Mouse (Mus musculus): ENCODE results near the gene Fam168b. TPM values are rescaled to one million over a fixed set of nuclear protein-coding genes. Genes with fewer than 3 reads are reported as not detected.

The Fam168b gene
- polyA plus RNA-seq, 1 experiment from 2014 or later: 93.5 TPM

GRCm38 (mm10) chr1:34868391-34868790, 25.5 kb upstream of the Fam168b start:
- no peak overlapping the region for H3K9ac ChIP-seq (ENCODE audit: low read length)
- no peaks in the 10 kb centered on the region for H3K4me1 ChIP-seq (ENCODE audit: control insufficient read depth, insufficient read depth, low read length)
- no peaks in the 10 kb centered on the region for H3K9me3 ChIP-seq (ENCODE audit: control insufficient read depth, low read length)
- no peaks in the 10 kb centered on the region for H3K27me3 ChIP-seq (ENCODE audit: control insufficient read depth, insufficient read depth, low read length)
- WGBS: 86% methylated on average over 8 of the region's 8 CpGs
- H3K4me3 ChIP-seq (ENCODE audit: low read depth, low read length): no peak overlapping the region
- H3K36me3 ChIP-seq (ENCODE audit: control insufficient read depth, insufficient read depth, low read length): no peaks in the 10 kb centered on the region
- H3K4me2 ChIP-seq (ENCODE audit: low read depth, severe bottlenecking): no peak overlapping the region
- no peak for DNase-seq (ENCODE audit: low spot score)
- no peak overlapping the region for H3K27ac ChIP-seq (replicated peaks; ENCODE audit: low read depth, low read length)
- no peak for ATAC-seq (ENCODE audit: insufficient number of reproducible peaks, low FRiP score, low TSS enrichment, low read depth)

- DNase-seq (ENCODE audit: low spot score) (no peak), ATAC-seq (ENCODE audit: insufficient number of reproducible peaks, low FRiP score, low TSS enrichment, low read depth) (no peak)
- WGBS: 92% methylated on average over 5 of the region's 5 CpGs
- Histone ChIP-seq H3K4me1 (ENCODE audit: control insufficient read depth, insufficient read depth, low read length) (no peaks in the 10 kb centered on the region), H3K27me3 (ENCODE audit: control insufficient read depth, insufficient read depth, low read length) (no peaks in the 10 kb centered on the region), H3K4me3 (ENCODE audit: low read depth, low read length) (no peak overlapping the region), H3K4me2 (ENCODE audit: low read depth, severe bottlenecking) (no peak overlapping the region), H3K9me3 (ENCODE audit: control insufficient read depth, low read length) (no peaks in the 10 kb centered on the region), H3K27ac (replicated peaks; ENCODE audit: low read depth, low read length) (no peak overlapping the region), H3K36me3 (ENCODE audit: control insufficient read depth, insufficient read depth, low read length) (no peaks in the 10 kb centered on the region), H3K9ac (ENCODE audit: low read length) (no peak overlapping the region)
Observed at GRCm38 (mm10) chr1:34867574-34867955, 24.7 kb upstream of the Fam168b start.

GRCm38 (mm10) chr1:34866815-34867573, 24.1 kb upstream of the Fam168b start:
- no peaks in the 10 kb centered on the region for H3K36me3 ChIP-seq (ENCODE audit: control insufficient read depth, insufficient read depth, low read length)
- H3K4me2 ChIP-seq (ENCODE audit: low read depth, severe bottlenecking): no peak overlapping the region
- ATAC-seq (ENCODE audit: insufficient number of reproducible peaks, low FRiP score, low TSS enrichment, low read depth) (peak; percentile 17; the same call in 1 of the 2 replicates), DNase-seq (ENCODE audit: low spot score) (peak; percentile 94)
- no peak overlapping the region for H3K27ac ChIP-seq (replicated peaks; ENCODE audit: low read depth, low read length)
- 56% methylated on average over 10 of the region's 10 CpGs for WGBS
- no peak overlapping the region for H3K4me3 ChIP-seq (ENCODE audit: low read depth, low read length)
- H3K27me3 ChIP-seq (ENCODE audit: control insufficient read depth, insufficient read depth, low read length): no peaks in the 10 kb centered on the region
- H3K9me3 ChIP-seq (ENCODE audit: control insufficient read depth, low read length): no peaks in the 10 kb centered on the region
- no peak overlapping the region for H3K9ac ChIP-seq (ENCODE audit: low read length)
- no peaks in the 10 kb centered on the region for H3K4me1 ChIP-seq (ENCODE audit: control insufficient read depth, insufficient read depth, low read length)

- no peak for ATAC-seq (ENCODE audit: insufficient number of reproducible peaks, low FRiP score, low TSS enrichment, low read depth)
Observed at GRCm38 (mm10) chr1:34865866-34866265, 23.0 kb upstream of the Fam168b start.

GRCm38 (mm10) chr1:34864243-34864642, 21.4 kb upstream of the Fam168b start:
- H3K9ac ChIP-seq (ENCODE audit: low read length): no peak overlapping the region
- ATAC-seq (ENCODE audit: insufficient number of reproducible peaks, low FRiP score, low TSS enrichment, low read depth) (no peak), DNase-seq (ENCODE audit: low spot score) (no peak)
- H3K9me3 ChIP-seq (ENCODE audit: control insufficient read depth, low read length): no peaks in the 10 kb centered on the region
- H3K4me2 ChIP-seq (ENCODE audit: low read depth, severe bottlenecking): no peak overlapping the region
- no peaks in the 10 kb centered on the region for H3K4me1 ChIP-seq (ENCODE audit: control insufficient read depth, insufficient read depth, low read length)
- no peaks in the 10 kb centered on the region for H3K36me3 ChIP-seq (ENCODE audit: control insufficient read depth, insufficient read depth, low read length)
- H3K27me3 ChIP-seq (ENCODE audit: control insufficient read depth, insufficient read depth, low read length): no peaks in the 10 kb centered on the region
- 90% methylated on average over 7 of the region's 7 CpGs for WGBS
- no peak overlapping the region for H3K27ac ChIP-seq (replicated peaks; ENCODE audit: low read depth, low read length)
- H3K4me3 ChIP-seq (ENCODE audit: low read depth, low read length): no peak overlapping the region

More at GRCm38 (mm10) chr1:34865866-34866265, 23.0 kb upstream of the Fam168b start:
- no peak overlapping the region for H3K27ac ChIP-seq (replicated peaks; ENCODE audit: low read depth, low read length)
- WGBS: 94% methylated on average over 9 of the region's 9 CpGs
- no peaks in the 10 kb centered on the region for H3K9me3 ChIP-seq (ENCODE audit: control insufficient read depth, low read length)
- no peak for DNase-seq (ENCODE audit: low spot score)
- H3K36me3 ChIP-seq (ENCODE audit: control insufficient read depth, insufficient read depth, low read length): no peaks in the 10 kb centered on the region
- H3K4me1 ChIP-seq (ENCODE audit: control insufficient read depth, insufficient read depth, low read length): no peaks in the 10 kb centered on the region
- no peak overlapping the region for H3K9ac ChIP-seq (ENCODE audit: low read length)
- H3K27me3 ChIP-seq (ENCODE audit: control insufficient read depth, insufficient read depth, low read length): no peaks in the 10 kb centered on the region
- H3K4me3 ChIP-seq (ENCODE audit: low read depth, low read length): no peak overlapping the region
- no peak overlapping the region for H3K4me2 ChIP-seq (ENCODE audit: low read depth, severe bottlenecking)

GRCm38 (mm10) chr1:34863323-34863722, 20.5 kb upstream of the Fam168b start:
- H3K4me3 ChIP-seq (ENCODE audit: low read depth, low read length): no peak overlapping the region
- H3K4me1 ChIP-seq (ENCODE audit: control insufficient read depth, insufficient read depth, low read length): no peaks in the 10 kb centered on the region
- H3K27ac ChIP-seq (replicated peaks; ENCODE audit: low read depth, low read length): no peak overlapping the region
- WGBS: 91% methylated on average over 7 of the region's 7 CpGs
- no peak overlapping the region for H3K4me2 ChIP-seq (ENCODE audit: low read depth, severe bottlenecking)
- no peaks in the 10 kb centered on the region for H3K36me3 ChIP-seq (ENCODE audit: control insufficient read depth, insufficient read depth, low read length)
- DNase-seq (ENCODE audit: low spot score) (no peak), ATAC-seq (ENCODE audit: insufficient number of reproducible peaks, low FRiP score, low TSS enrichment, low read depth) (no peak)
- no peaks in the 10 kb centered on the region for H3K9me3 ChIP-seq (ENCODE audit: control insufficient read depth, low read length)
- H3K27me3 ChIP-seq (ENCODE audit: control insufficient read depth, insufficient read depth, low read length): no peaks in the 10 kb centered on the region
- no peak overlapping the region for H3K9ac ChIP-seq (ENCODE audit: low read length)

- Histone ChIP-seq H3K9me3 (ENCODE audit: control insufficient read depth, low read length) (no peaks in the 10 kb centered on the region), H3K27me3 (ENCODE audit: control insufficient read depth, insufficient read depth, low read length) (no peaks in the 10 kb centered on the region), H3K27ac (replicated peaks; ENCODE audit: low read depth, low read length) (no peak overlapping the region), H3K4me2 (ENCODE audit: low read depth, severe bottlenecking) (no peak overlapping the region), H3K4me1 (ENCODE audit: control insufficient read depth, insufficient read depth, low read length) (no peaks in the 10 kb centered on the region), H3K36me3 (ENCODE audit: control insufficient read depth, insufficient read depth, low read length) (no peaks in the 10 kb centered on the region), H3K9ac (ENCODE audit: low read length) (no peak overlapping the region), H3K4me3 (ENCODE audit: low read depth, low read length) (no peak overlapping the region)
- DNase-seq (ENCODE audit: low spot score) (no peak), ATAC-seq (ENCODE audit: insufficient number of reproducible peaks, low FRiP score, low TSS enrichment, low read depth) (no peak)
- 94% methylated on average over 13 of the region's 13 CpGs for WGBS
Observed at GRCm38 (mm10) chr1:34862877-34863276, 20.0 kb upstream of the Fam168b start.

GRCm38 (mm10) chr1:34860205-34860604, 17.3 kb upstream of the Fam168b start:
- WGBS: 88% methylated on average over 7 of the region's 7 CpGs
- ATAC-seq (ENCODE audit: insufficient number of reproducible peaks, low FRiP score, low TSS enrichment, low read depth) (no peak), DNase-seq (ENCODE audit: low spot score) (no peak)
- H3K36me3 ChIP-seq (ENCODE audit: control insufficient read depth, insufficient read depth, low read length): no peaks in the 10 kb centered on the region
- no peak overlapping the region for H3K27ac ChIP-seq (replicated peaks; ENCODE audit: low read depth, low read length)
- H3K4me1 ChIP-seq (ENCODE audit: control insufficient read depth, insufficient read depth, low read length): no peaks in the 10 kb centered on the region
- no peak overlapping the region for H3K9ac ChIP-seq (ENCODE audit: low read length)
- H3K4me2 ChIP-seq (ENCODE audit: low read depth, severe bottlenecking): no peak overlapping the region
- no peak overlapping the region for H3K4me3 ChIP-seq (ENCODE audit: low read depth, low read length)
- no peaks in the 10 kb centered on the region for H3K9me3 ChIP-seq (ENCODE audit: control insufficient read depth, low read length)
- H3K27me3 ChIP-seq (ENCODE audit: control insufficient read depth, insufficient read depth, low read length): no peaks in the 10 kb centered on the region

GRCm38 (mm10) chr1:34859761-34860160, 16.9 kb upstream of the Fam168b start:
- H3K27me3 ChIP-seq (ENCODE audit: control insufficient read depth, insufficient read depth, low read length): no peaks in the 10 kb centered on the region
- no peak overlapping the region for H3K4me3 ChIP-seq (ENCODE audit: low read depth, low read length)
- no peak overlapping the region for H3K9ac ChIP-seq (ENCODE audit: low read length)
- ATAC-seq (ENCODE audit: insufficient number of reproducible peaks, low FRiP score, low TSS enrichment, low read depth) (no peak), DNase-seq (ENCODE audit: low spot score) (no peak)
- no peaks in the 10 kb centered on the region for H3K4me1 ChIP-seq (ENCODE audit: control insufficient read depth, insufficient read depth, low read length)
- no peak overlapping the region for H3K4me2 ChIP-seq (ENCODE audit: low read depth, severe bottlenecking)
- H3K27ac ChIP-seq (replicated peaks; ENCODE audit: low read depth, low read length): no peak overlapping the region
- no peaks in the 10 kb centered on the region for H3K9me3 ChIP-seq (ENCODE audit: control insufficient read depth, low read length)
- H3K36me3 ChIP-seq (ENCODE audit: control insufficient read depth, insufficient read depth, low read length): no peaks in the 10 kb centered on the region
- 91% methylated on average over 3 of the region's 3 CpGs for WGBS
